Mouse (Mus musculus) left cerebral cortex, postnatal 36 days (tissue): ENCODE results near the gene Sdhaf1. TPM values are rescaled to one million over a fixed set of nuclear protein-coding genes. Genes with fewer than 3 reads are reported as not detected.

Experiments
- DNase-seq, 2 experiments: peaks; one replicate each; pipeline ENCODE4 v3.0.0; 2021 to 2022; ENCODE audit warnings: low spot score in 2 of 2, mixed read lengths in 1 of 2
- intact Hi-C: fragments of 180-260 bp; cut with DNase I; formaldehyde crosslinking; loops from one replicate; pipeline ENCODE4 v1.15.1; 2025
- total RNA-seq, 2 experiments: library from RNA; stranded (reverse); gene quantifications; 2 replicates each; pipeline ENCODE4 v1.2.3; 2021

The Sdhaf1 gene
- total RNA-seq, 2 experiments from 2014 or later: 7.5 to 9.4 TPM

GRCm38 (mm10) chr7:30300914-30301313 lies 22.8 kb downstream of the Sdhaf1 start:
- intact Hi-C loops: no loop called here
- DNase-seq: no peak

- no peak for DNase-seq
- intact Hi-C loops: no loop called here
Measured at GRCm38 (mm10) chr7:30297266-30297665, 26.4 kb downstream of the Sdhaf1 start.

GRCm38 (mm10) chr7:30296816-30297215 lies 26.9 kb downstream of the Sdhaf1 start:
- intact Hi-C loops: no loop called here
- no peak for DNase-seq

GRCm38 (mm10) chr7:30295103-30295502 lies 28.6 kb downstream of the Sdhaf1 start:
- intact Hi-C loops: no loop called here
- DNase-seq: peak in 1 of 2 experiments; percentile 42

- no peak for DNase-seq
- intact Hi-C loops: no loop called here
Measured at GRCm38 (mm10) chr7:30294296-30294695, 29.4 kb downstream of the Sdhaf1 start.

GRCm38 (mm10) chr7:30293795-30294194 lies 29.9 kb downstream of the Sdhaf1 start:
- intact Hi-C loops: no loop called here
- peak; percentile 43 to 46 for DNase-seq

- peak; percentile 90 to 92 for DNase-seq
- intact Hi-C loops: no loop called here
Measured at GRCm38 (mm10) chr7:30291215-30292131, 32.2 kb downstream of the Sdhaf1 start, which contains the start of gene Clip3. Gene Clip3, plus strand, starts transcription at chr7:30291728.

- intact Hi-C loops: no loop called here
- DNase-seq: peak in 1 of 2 experiments; percentile 16
Measured at GRCm38 (mm10) chr7:30289714-30290399, 33.8 kb downstream of the Sdhaf1 start.

- no peak for DNase-seq
- intact Hi-C loops: no loop called here
Measured at GRCm38 (mm10) chr7:30289071-30289713, 34.5 kb downstream of the Sdhaf1 start.

GRCm38 (mm10) chr7:30288046-30288445 lies 35.6 kb downstream of the Sdhaf1 start:
- DNase-seq: no peak
- intact Hi-C loops: no loop called here

- DNase-seq: no peak
- intact Hi-C loops: no loop called here
Measured at GRCm38 (mm10) chr7:30286701-30287410, 36.8 kb downstream of the Sdhaf1 start.

GRCm38 (mm10) chr7:30282740-30283139 lies 41.0 kb downstream of the Sdhaf1 start:
- DNase-seq: no peak
- intact Hi-C loops: loop anchor here (5.0 kb wide), 1 partner anchor 50 kb away; the partner anchor contains the start of genes Polr2i and Tbcb

- no peak for DNase-seq
- intact Hi-C loops: loop anchor here (5.0 kb wide), 1 partner anchor 49 kb away; the partner anchor contains the start of genes Polr2i and Tbcb
Measured at GRCm38 (mm10) chr7:30281522-30281921, 42.2 kb downstream of the Sdhaf1 start.

GRCm38 (mm10) chr7:30280670-30281138 lies 43.0 kb downstream of the Sdhaf1 start:
- DNase-seq: peak; percentile 85 to 86
- intact Hi-C loops: loop anchor here (5.0 kb wide), 1 partner anchor 48 kb away; the partner anchor contains the start of genes Polr2i and Tbcb

GRCm38 (mm10) chr7:30279951-30280669 lies 43.6 kb downstream of the Sdhaf1 start, which contains the start of the genes Thap8 and Wdr62:
Gene Thap8, plus strand, starts transcription at chr7:30280094.
Gene Wdr62, minus strand, starts transcription at chr7:30280419.
- intact Hi-C loops: loop anchor here (5.0 kb wide), 1 partner anchor 48 kb away; the partner anchor contains the start of genes Polr2i and Tbcb
- DNase-seq: peak; percentile 87 to 90

- intact Hi-C loops: no loop called here
- DNase-seq: no peak
Measured at GRCm38 (mm10) chr7:30279536-30279935, 44.2 kb downstream of the Sdhaf1 start.

- DNase-seq: no peak
- intact Hi-C loops: no loop called here
Measured at GRCm38 (mm10) chr7:30278911-30279310, 44.8 kb downstream of the Sdhaf1 start.

- no peak for DNase-seq
- intact Hi-C loops: no loop called here
Measured at GRCm38 (mm10) chr7:30274383-30274782, 49.3 kb downstream of the Sdhaf1 start.
